Mouse (Mus musculus) heart, postnatal 0 days (tissue): ENCODE results near the gene Sox8. TPM values are rescaled to one million over a fixed set of nuclear protein-coding genes. Genes with fewer than 3 reads are reported as not detected.
A peak's percentile ranks its signal among the peaks of the same experiment; 100 is the strongest.

Experiments used
- ATAC-seq: fragments of 200-750 bp; cut with Nextera tagmentation; 2 replicates; pipeline ENCODE4 v1.8.0; 2017; ENCODE audit warnings: low read depth, moderate number of reproducible peaks, moderate library complexity; ENCODE audit not compliant: insufficient read depth
- DNase-seq: peaks from one replicate; pipeline ENCODE4 v3.0.0-alpha.2; 2016; ENCODE audit warnings: low spot score
- H3K27ac ChIP-seq: fragments of 300-500 bp; sonication (generic); 2 replicates; pipeline ENCODE4 v1.5.1; 2014; ENCODE audit warnings: low read depth, mild to moderate bottlenecking
- H3K27me3 ChIP-seq: fragments of 300-500 bp; sonication (generic); 2 replicates; pipeline ENCODE4 v1.6.1; 2014; ENCODE audit warnings: low read length, mixed read lengths; ENCODE audit not compliant: control insufficient read depth, insufficient read depth
- H3K36me3 ChIP-seq: fragments of 300-500 bp; sonication (generic); replicated peaks from 2 replicates; pipeline ENCODE4 v1.6.1; 2014; ENCODE audit warnings: low read length, mixed read lengths; ENCODE audit not compliant: control insufficient read depth, insufficient read depth
- H3K4me1 ChIP-seq: fragments of 300-500 bp; sonication (generic); 2 replicates; pipeline ENCODE4 v1.6.1; 2014; ENCODE audit warnings: antibody characterized with exemption; ENCODE audit not compliant: control insufficient read depth, insufficient read depth
- H3K4me2 ChIP-seq: fragments of 300-500 bp; sonication (generic); 2 replicates; pipeline ENCODE4 v1.6.1; 2014; ENCODE audit warnings: low read depth, mild to moderate bottlenecking, low read length, moderate library complexity
- H3K4me3 ChIP-seq: fragments of 300-500 bp; sonication (generic); 2 replicates; pipeline ENCODE4 v1.5.1; 2014; ENCODE audit warnings: low read depth, low read length
- H3K9ac ChIP-seq: fragments of 300-500 bp; sonication (generic); replicated peaks from 2 replicates; pipeline ENCODE4 v1.6.1; 2014; ENCODE audit warnings: low read depth, low read length, mixed read lengths
- H3K9me3 ChIP-seq: fragments of 300-500 bp; sonication (generic); replicated peaks from 2 replicates; pipeline ENCODE4 v1.6.1; 2016; ENCODE audit warnings: low read length; ENCODE audit not compliant: control insufficient read depth
- CTCF ChIP-seq: IDR thresholded peaks from 2 replicates; pipeline ENCODE4 v1.5.1; 2016; ENCODE audit warnings: antibody characterized with exemption, control low read depth, low read depth
- EP300 ChIP-seq: IDR thresholded peaks from 2 replicates; pipeline ENCODE4 v1.6.1; 2016; ENCODE audit warnings: antibody characterized with exemption, low read depth
- WGBS: fragments of 180-500 bp; shearing (Covaris S2); extraction: QIAGEN DNeasy Blood & Tissue Kit; methylation state at CpG from one replicate; pipeline ENCODE4 v1.1.7; 2014; 5-methylcytosine and 5-hydroxymethylcytosine counted together
- polyA plus RNA-seq: library from polyadenylated mRNA; unstranded; fragments of >200 nt; fragmentation: Nextera tagmentation; extraction: Ambion mirVana; gene quantifications from 2 replicates; pipeline ENCODE4 v1.2.1, GENCODE M21; 2015
- total RNA-seq: library from RNA; depleted of rRNA; stranded (reverse); fragments of >200 nt; gene quantifications from 2 replicates; pipeline ENCODE4 v1.2.3, GENCODE M21; 2014; ENCODE audit warnings: low replicate concordance

The Sox8 gene
- total and polyA plus RNA-seq, 2 experiments from 2014 or later, result 0.11 TPM; not detected in 1

- H3K4me1 ChIP-seq, result peaks cover 33% of the 10 kb centered on the region
- TF ChIP-seq EP300, result peak; percentile 44; the same call in 1 of the 2 replicates
- TF ChIP-seq CTCF, result no peak
- H3K36me3 ChIP-seq, result no peaks in the 10 kb centered on the region
- 35% methylated on average over 12 of the region's 12 CpGs for WGBS
- H3K27ac ChIP-seq, result peak overlapping the region; percentile 62
- ATAC-seq, result peak; percentile 76
- no peaks in the 10 kb centered on the region for H3K9me3 ChIP-seq
- DNase-seq, result peak; percentile 87
- H3K4me3 ChIP-seq, result no peak overlapping the region
- H3K9ac ChIP-seq, result no peak overlapping the region
- H3K4me2 ChIP-seq, result no peak overlapping the region
- H3K27me3 ChIP-seq, result peaks cover 6% of the 10 kb centered on the region
Observed at GRCm38 (mm10) chr17:25575208-25575971, 4.9 kb upstream of the Sox8 start.

- H3K27me3 ChIP-seq, result peaks cover 40% of the 10 kb centered on the region
- ATAC-seq, result no peak
Observed at GRCm38 (mm10) chr17:25571453-25571820, 951 bp upstream of the Sox8 start.

GRCm38 (mm10) chr17:25569833-25570647 lies 446 bp downstream of the Sox8 start:
- no peak for DNase-seq
- ATAC-seq, result peak; percentile 4; the same call in 1 of the 2 replicates
- H3K27me3 ChIP-seq, result peaks cover 40% of the 10 kb centered on the region
- H3K9ac ChIP-seq, result 0 out of 2 replicates have a peak overlapping the region, but pooled peaks have one; percentile 10
- no peak overlapping the region for H3K27ac ChIP-seq
- peaks cover 16% of the 10 kb centered on the region for H3K4me1 ChIP-seq
- H3K4me3 ChIP-seq, result peak overlapping the region; percentile 45
- no peaks in the 10 kb centered on the region for H3K36me3 ChIP-seq
- TF ChIP-seq EP300 (no peak), CTCF (no peak)
- 8% methylated on average over 54 of the region's 54 CpGs for WGBS
- H3K9me3 ChIP-seq, result no peaks in the 10 kb centered on the region
- peak overlapping the region; percentile 89 for H3K4me2 ChIP-seq

More at GRCm38 (mm10) chr17:25571453-25571820, 951 bp upstream of the Sox8 start:
- Histone ChIP-seq H3K4me2 (peak overlapping the region; percentile 89), H3K27ac (no peak overlapping the region), H3K9ac (no peak overlapping the region), H3K36me3 (no peaks in the 10 kb centered on the region), H3K9me3 (no peaks in the 10 kb centered on the region), H3K4me3 (peak overlapping the region; percentile 45), H3K4me1 (peaks cover 22% of the 10 kb centered on the region)
- WGBS, result 17% methylated on average over 8 of the region's 8 CpGs
- DNase-seq, result no peak
- TF ChIP-seq CTCF (no peak), EP300 (no peak)

- Histone ChIP-seq H3K4me2 (no peak overlapping the region), H3K9me3 (no peaks in the 10 kb centered on the region), H3K27me3 (peaks cover 40% of the 10 kb centered on the region), H3K27ac (no peak overlapping the region), H3K36me3 (no peaks in the 10 kb centered on the region), H3K4me1 (peaks cover 15% of the 10 kb centered on the region), H3K9ac (no peak overlapping the region), H3K4me3 (no peak overlapping the region)
- ATAC-seq, result no peak
- WGBS, result 85% methylated on average over 11 of the region's 11 CpGs
- TF ChIP-seq EP300 (no peak), CTCF (no peak)
- no peak for DNase-seq
Observed at GRCm38 (mm10) chr17:25568880-25569279, 1.6 kb downstream of the Sox8 start.

- no peak for TF ChIP-seq EP300
- TF ChIP-seq CTCF, result no peak
- H3K4me2 ChIP-seq, result no peak overlapping the region
- peaks cover 22% of the 10 kb centered on the region for H3K4me1 ChIP-seq
- H3K4me3 ChIP-seq, result no peak overlapping the region
- peaks cover 40% of the 10 kb centered on the region for H3K27me3 ChIP-seq
- no peak for DNase-seq
- ATAC-seq, result no peak
- WGBS, result 48% methylated on average over 10 of the region's 10 CpGs
- H3K36me3 ChIP-seq, result no peaks in the 10 kb centered on the region
- H3K27ac ChIP-seq, result no peak overlapping the region
- H3K9ac ChIP-seq, result no peak overlapping the region
- no peaks in the 10 kb centered on the region for H3K9me3 ChIP-seq
Observed at GRCm38 (mm10) chr17:25568206-25568605, 2.3 kb downstream of the Sox8 start.
